Mouse (Mus musculus) E14TG2a.4 (cell line): ENCODE measurements around the gene Nell1.

Experiments
- CTCF ChIP-seq: conservative IDR thresholded peaks from 2 replicates; pipeline ENCODE4 v1.5.1; 2014; ENCODE audit warnings: low read length
- NANOG ChIP-seq: IDR thresholded peaks from 2 replicates; pipeline ENCODE4 v1.6.1; 2014; ENCODE audit warnings: borderline replicate concordance, low read length, mixed read lengths

DNA sequence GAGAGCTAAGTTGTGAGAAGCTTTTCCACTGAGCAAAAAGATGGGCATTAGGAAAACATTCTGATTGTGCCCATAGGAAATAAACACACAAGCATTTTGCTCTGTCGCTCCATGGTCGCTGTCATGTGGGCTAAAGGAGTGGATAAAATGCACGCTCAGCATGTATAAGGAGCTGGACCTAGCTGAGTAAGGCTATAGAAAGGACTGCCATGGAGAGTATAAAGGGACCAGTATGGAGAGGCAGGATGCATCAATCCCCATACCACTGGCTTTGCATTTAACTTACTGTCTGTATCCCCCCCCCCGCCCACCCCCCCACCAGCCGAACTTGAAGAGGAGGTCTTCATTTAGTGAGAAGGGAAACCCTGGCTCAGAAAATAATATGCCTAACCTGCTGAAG, 711.7 kb downstream of the Nell1 start:
- TF ChIP-seq CTCF: no peak
- no peak for TF ChIP-seq NANOG
